9 mouse cellular contexts compared by ENCODE assay signal in the genomic region with DNA sequence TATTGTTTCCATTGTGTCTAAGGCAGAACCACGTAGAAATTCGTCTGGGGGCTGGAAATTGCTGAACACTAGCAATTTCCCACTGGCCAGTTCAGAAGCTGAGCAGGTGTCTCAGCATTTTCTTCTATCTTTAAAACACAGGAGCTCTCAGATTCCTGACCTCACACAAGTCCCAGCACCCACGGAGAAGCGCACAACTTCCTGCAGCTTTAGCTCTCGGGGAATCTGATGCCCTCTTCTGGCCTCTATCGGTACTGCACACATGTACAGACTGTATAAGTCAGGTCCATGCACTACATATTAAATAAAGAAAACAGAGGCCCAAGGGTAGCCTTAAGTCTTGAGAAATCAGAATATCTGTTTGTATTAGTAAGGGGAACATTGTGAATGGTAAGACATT. TPM values are rescaled to one million over a fixed set of nuclear protein-coding genes. Genes with fewer than 3 reads are reported as not detected.
DNase-seq lines count a peak whose midpoint lies in the region; ATAC-seq and TF ChIP-seq lines count a peak whose summit lies in the region.
"Had no signal": no experiment of that assay in that cellular context is flagged by ENCODE, and none has a peak within 500 bp of the region (broad histone marks: within the 10 kb centered on the region; RNA-seq: fewer than 3 reads in every experiment).

No protein-coding gene starts in this region.

- TF ChIP-seq CTCF in intestine, postnatal 0 days (IDR thresholded peaks at IDR 0.05; ENCODE audit: low read depth), result peak; percentile 72
- peak; percentile 91 for TF ChIP-seq CTCF in E14TG2a.4 (conservative IDR thresholded peaks at IDR 0.05; ENCODE audit: low read length)

- H3K4me3 ChIP-seq in intestine, postnatal 0 days (ENCODE audit: low read depth, low read length), result no peak overlapping the region
- no peak overlapping the region for H3K4me3 ChIP-seq in intestine, embryonic 15.5 days (replicated peaks)
- peak overlapping the region; percentile 45; the same call in 1 of the 2 replicates for H3K4me3 ChIP-seq in E14TG2a.4 (replicated peaks; ENCODE audit: low read length)
- no peak overlapping the region for H3K4me3 ChIP-seq in lung, embryonic 15.5 days
- H3K4me3 ChIP-seq: megakaryocyte, embryonic 14.5 days had no signal

- H3K27me3 ChIP-seq in intestine, postnatal 0 days (replicated peaks; ENCODE audit: control insufficient read depth, insufficient read depth, low read length), result no peaks in the 10 kb centered on the region; the same call in 1 of the 2 replicates
- H3K27me3 ChIP-seq in intestine, embryonic 15.5 days (replicated peaks), result no peaks in the 10 kb centered on the region
- peaks cover 11% of the 10 kb centered on the region for H3K27me3 ChIP-seq in E14TG2a.4 (ENCODE audit: insufficient read depth, low read length)
- no peaks in the 10 kb centered on the region for H3K27me3 ChIP-seq in lung, embryonic 15.5 days
- H3K27me3 ChIP-seq in splenic B cell, adult 2 months (ENCODE audit: control insufficient read depth, insufficient read depth, low read length, poor library complexity, severe bottlenecking), result no peaks in the 10 kb centered on the region

- 75% methylated on average over 6 of the region's 6 CpGs for WGBS in intestine, postnatal 0 days
- 70% methylated on average over 6 of the region's 6 CpGs for WGBS in intestine, embryonic 15.5 days
- WGBS in lung, embryonic 15.5 days, result 70% methylated on average over 6 of the region's 6 CpGs

- no peak for ATAC-seq in intestine, postnatal 0 days
- ATAC-seq in intestine, embryonic 15.5 days, result no peak
- ATAC-seq in lung, embryonic 15.5 days (ENCODE audit: borderline replicate concordance, extremely low read depth, low FRiP score, low TSS enrichment), result no peak

- no peaks in the 10 kb centered on the region for H3K4me1 ChIP-seq in intestine, postnatal 0 days (replicated peaks; ENCODE audit: control insufficient read depth, insufficient read depth, low read length)
- H3K4me1 ChIP-seq in intestine, embryonic 15.5 days (replicated peaks), result peaks cover 9% of the 10 kb centered on the region
- H3K4me1 ChIP-seq in E14TG2a.4 (replicated peaks; ENCODE audit: low read depth, low read length), result peaks cover 34% of the 10 kb centered on the region
- H3K4me1 ChIP-seq in lung, embryonic 15.5 days, result peaks cover 26% of the 10 kb centered on the region

- H3K9ac ChIP-seq in intestine, postnatal 0 days (ENCODE audit: low read depth, low read length), result no peak overlapping the region
- H3K9ac ChIP-seq in intestine, embryonic 15.5 days, result no peak overlapping the region
- H3K9ac ChIP-seq in lung, embryonic 15.5 days, result no peak overlapping the region

- H3K9me3 ChIP-seq in intestine, postnatal 0 days (ENCODE audit: control insufficient read depth), result no peaks in the 10 kb centered on the region
- H3K9me3 ChIP-seq in intestine, embryonic 15.5 days, result no peaks in the 10 kb centered on the region
- H3K9me3 ChIP-seq in E14TG2a.4 (ENCODE audit: low read length), result no peaks in the 10 kb centered on the region
- H3K9me3 ChIP-seq in lung, embryonic 15.5 days, result no peaks in the 10 kb centered on the region
- H3K9me3 ChIP-seq: megakaryocyte, embryonic 14.5 days had no signal

- DNase-seq in adrenal gland, adult 2 months, result peak; percentile 11
- peak; percentile 56 for DNase-seq in gastrocnemius, postnatal 10 days
- peak; percentile 78 for DNase-seq in splenic B cell, adult 2 months (ENCODE audit: low read depth, low spot score)
- DNase-seq in layer of hippocampus, adult 8-10 months (ENCODE audit: low spot score in 2 of 2), result no peak

- H3K36me3 ChIP-seq in intestine, postnatal 0 days (ENCODE audit: control insufficient read depth, insufficient read depth), result no peaks in the 10 kb centered on the region
- no peaks in the 10 kb centered on the region for H3K36me3 ChIP-seq in intestine, embryonic 15.5 days
- H3K36me3 ChIP-seq in E14TG2a.4 (ENCODE audit: insufficient read depth, low read length), result no peaks in the 10 kb centered on the region
- no peaks in the 10 kb centered on the region for H3K36me3 ChIP-seq in lung, embryonic 15.5 days
- H3K36me3 ChIP-seq in splenic B cell, adult 2 months (ENCODE audit: control insufficient read depth, insufficient read depth, low read length, poor library complexity, severe bottlenecking), result no peaks in the 10 kb centered on the region

- no peak overlapping the region for H3K4me2 ChIP-seq in intestine, postnatal 0 days (replicated peaks; ENCODE audit: low read depth)
- H3K4me2 ChIP-seq in intestine, embryonic 15.5 days (replicated peaks), result no peak overlapping the region
- no peak overlapping the region for H3K4me2 ChIP-seq in lung, embryonic 15.5 days

- no peak overlapping the region for H3K27ac ChIP-seq in intestine, postnatal 0 days (ENCODE audit: low read depth, low read length)
- H3K27ac ChIP-seq in intestine, embryonic 15.5 days, result no peak overlapping the region
- H3K27ac ChIP-seq in lung, embryonic 15.5 days, result 0 out of 2 replicates have a peak overlapping the region, but pooled peaks have one; percentile 18

RNA-seq across cellular contexts. Expression of a gene that starts 30.6 kb away (rescaled TPM):
- polyA plus RNA-seq in intestine, postnatal 0 days (2015; fragmentation: Nextera tagmentation; extraction: Ambion mirVana), result 6.7 and 7.6 TPM in 2 replicates
- polyA plus RNA-seq in intestine, embryonic 15.5 days (2015; fragmentation: Nextera tagmentation; extraction: Ambion mirVana), result 12.8 and 15.7 TPM in 2 replicates
- 10 to 100 TPM; 16.3 to 23.3 TPM for total RNA-seq in adrenal gland, adult 2 months (2021)
- polyA plus RNA-seq in adrenal gland, adult 2 months (2012; rRNA removed), result 27.8 and 41.3 TPM in 2 replicates
- 10 to 100 TPM; 27.8 to 28.6 TPM for total RNA-seq in gastrocnemius, postnatal 10 days (2021)
- polyA plus RNA-seq in lung, embryonic 15.5 days (2015; fragmentation: Nextera tagmentation; extraction: Ambion mirVana), result 21.8 and 22.8 TPM in 2 replicates
- total RNA-seq in layer of hippocampus, adult 8-10 months (2022), result 10 to 100 TPM; 82.6 to 92.2 (median 84.5) TPM

Comparison
In these comparisons a context has a peak if more than half of its experiments do, and no peak if none do; other contexts are left out.
1. DNase-seq: peak in adrenal gland, adult 2 months (single experiment), gastrocnemius, postnatal 10 days (single experiment) and splenic B cell, adult 2 months (single experiment); none in layer of hippocampus, adult 8-10 months (0 of 2).